Mouse (Mus musculus) WW6 (cell line): ENCODE results near the gene Tm7sf3.

Experiments used
- DNase-seq: peaks from one replicate; pipeline ENCODE4 v3.0.0-alpha.2; 2013; ENCODE audit warnings: low read depth, low spot score

The Tm7sf3 gene

GRCm38 (mm10) chr6:146660591-146660990 is 18.0 kb upstream of the Tm7sf3 start:
- DNase-seq, result no peak

- no peak for DNase-seq
Observed at GRCm38 (mm10) chr6:146653197-146653596, 10.6 kb upstream of the Tm7sf3 start.

GRCm38 (mm10) chr6:146651431-146651830 is 8.8 kb upstream of the Tm7sf3 start:
- no peak for DNase-seq

GRCm38 (mm10) chr6:146650013-146650412 is 7.4 kb upstream of the Tm7sf3 start:
- DNase-seq, result no peak

GRCm38 (mm10) chr6:146643184-146643570 is 553 bp upstream of the Tm7sf3 start:
- no peak for DNase-seq

GRCm38 (mm10) chr6:146641621-146642210 is 908 bp downstream of the Tm7sf3 start:
- no peak for DNase-seq

GRCm38 (mm10) chr6:146640991-146641390 is 1.6 kb downstream of the Tm7sf3 start:
- no peak for DNase-seq

GRCm38 (mm10) chr6:146640068-146640965 is 2.3 kb downstream of the Tm7sf3 start:
- DNase-seq, result no peak

GRCm38 (mm10) chr6:146636482-146636881 is 6.1 kb downstream of the Tm7sf3 start:
- DNase-seq, result no peak

- DNase-seq, result no peak
Observed at GRCm38 (mm10) chr6:146634759-146635606, 7.6 kb downstream of the Tm7sf3 start.

GRCm38 (mm10) chr6:146634015-146634722 is 8.5 kb downstream of the Tm7sf3 start:
- no peak for DNase-seq

- no peak for DNase-seq
Observed at GRCm38 (mm10) chr6:146633629-146634014, 9.0 kb downstream of the Tm7sf3 start.

GRCm38 (mm10) chr6:146633097-146633496 is 9.5 kb downstream of the Tm7sf3 start:
- DNase-seq, result no peak

- no peak for DNase-seq
Observed at GRCm38 (mm10) chr6:146632403-146632802, 10.2 kb downstream of the Tm7sf3 start.

GRCm38 (mm10) chr6:146631847-146632246 is 10.8 kb downstream of the Tm7sf3 start:
- DNase-seq, result no peak

- no peak for DNase-seq
Observed at GRCm38 (mm10) chr6:146630961-146631360, 11.7 kb downstream of the Tm7sf3 start.

GRCm38 (mm10) chr6:146629781-146630756 is 12.6 kb downstream of the Tm7sf3 start:
- DNase-seq, result no peak

- no peak for DNase-seq
Observed at GRCm38 (mm10) chr6:146628123-146628522, 14.5 kb downstream of the Tm7sf3 start.

GRCm38 (mm10) chr6:146616670-146617069 is 26.0 kb downstream of the Tm7sf3 start:
- DNase-seq, result no peak

GRCm38 (mm10) chr6:146615891-146616290 is 26.7 kb downstream of the Tm7sf3 start:
- no peak for DNase-seq
